Mouse (Mus musculus): ENCODE data around the gene Nsf.

- no peak for TF ChIP-seq CTCF (IDR thresholded peaks at IDR 0.05; ENCODE audit: extremely low read depth, insufficient read depth, low read length)
- TF ChIP-seq POLR2A (IDR thresholded peaks at IDR 0.05; ENCODE audit: extremely low read depth, insufficient read depth, low read length) = no peak
These were observed 20.0 kb downstream of the Nsf start for GRCm38 (mm10) chr11:103933886-103934285.
